Mouse (Mus musculus) forebrain, embryonic 12.5 days (tissue): ENCODE data around the gene Smarce1. TPM values are rescaled to one million over a fixed set of nuclear protein-coding genes. Genes with fewer than 3 reads are reported as not detected.

Experiments used
- ATAC-seq: fragments of 200-750 bp; cut with Nextera tagmentation; 2 replicates; pipeline ENCODE4 v1.8.0; 2017; ENCODE audit warnings: moderate TSS enrichment; ENCODE audit not compliant: low FRiP score
- H3K27ac ChIP-seq: fragments of 300-500 bp; sonication (generic); 2 replicates; pipeline ENCODE4 v1.5.1; 2016; ENCODE audit warnings: mild to moderate bottlenecking
- H3K27me3 ChIP-seq: fragments of 300-500 bp; sonication (generic); 2 replicates; pipeline ENCODE4 v1.6.1; 2016; ENCODE audit warnings: mild to moderate bottlenecking
- H3K36me3 ChIP-seq: fragments of 300-500 bp; sonication (generic); replicated peaks from 2 replicates; pipeline ENCODE4 v1.6.1; 2016; ENCODE audit warnings: mild to moderate bottlenecking
- H3K4me1 ChIP-seq: fragments of 300-500 bp; sonication (generic); 2 replicates; pipeline ENCODE4 v1.6.1; 2016
- H3K4me2 ChIP-seq: fragments of 300-500 bp; sonication (generic); 2 replicates; pipeline ENCODE4 v1.6.1; 2016; ENCODE audit warnings: mild to moderate bottlenecking, moderate library complexity
- H3K4me3 ChIP-seq: fragments of 300-500 bp; sonication (generic); replicated peaks from 2 replicates; pipeline ENCODE4 v1.5.1; 2016; ENCODE audit warnings: mild to moderate bottlenecking
- H3K9ac ChIP-seq: fragments of 300-500 bp; sonication (generic); 2 replicates; pipeline ENCODE4 v1.6.1; 2016; ENCODE audit warnings: mild to moderate bottlenecking
- H3K9me3 ChIP-seq: fragments of 300-500 bp; sonication (generic); 2 replicates; pipeline ENCODE4 v1.6.1; 2016
- WGBS: fragments of 180-500 bp; shearing (Covaris S2); methylation state at CpG from one replicate; pipeline ENCODE4 v1.1.7; 2016; 5-methylcytosine and 5-hydroxymethylcytosine counted together
- polyA plus RNA-seq: library from polyadenylated mRNA; unstranded; fragments of >200 nt; fragmentation: Nextera tagmentation; extraction: Ambion mirVana; gene quantifications from 2 replicates; pipeline ENCODE4 v1.2.1, GENCODE M21; 2016

The Smarce1 gene
- polyA plus RNA-seq, 1 experiment from 2014 or later, result 385 TPM

DNA sequence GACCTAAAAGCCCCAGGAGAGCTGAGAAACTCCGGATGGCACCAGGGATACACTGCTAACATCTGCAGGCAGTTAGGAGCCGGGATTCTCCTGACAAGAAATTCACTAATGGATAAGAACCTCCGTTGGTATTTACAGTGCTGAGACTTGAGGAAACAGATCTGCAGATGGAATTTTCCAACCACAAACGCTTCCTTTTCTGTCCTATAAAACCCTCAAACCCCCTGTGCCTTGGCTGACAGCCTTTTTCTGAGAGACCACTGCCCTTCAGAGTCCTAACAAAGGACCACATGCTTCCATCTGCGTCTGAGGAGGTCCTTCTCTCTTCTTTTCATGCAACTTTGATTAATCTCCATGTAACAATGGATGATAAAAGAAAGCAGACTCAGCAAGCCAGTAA, 69.2 kb downstream of the Smarce1 start:
- Histone ChIP-seq H3K36me3 (no peaks in the 10 kb centered on the region), H3K4me2 (no peak overlapping the region), H3K27me3 (no peaks in the 10 kb centered on the region), H3K9me3 (no peaks in the 10 kb centered on the region), H3K9ac (no peak overlapping the region), H3K4me1 (no peaks in the 10 kb centered on the region), H3K4me3 (no peak overlapping the region), H3K27ac (no peak overlapping the region)
- 68% methylated on average over 5 of the region's 5 CpGs for WGBS
- no peak for ATAC-seq

DNA sequence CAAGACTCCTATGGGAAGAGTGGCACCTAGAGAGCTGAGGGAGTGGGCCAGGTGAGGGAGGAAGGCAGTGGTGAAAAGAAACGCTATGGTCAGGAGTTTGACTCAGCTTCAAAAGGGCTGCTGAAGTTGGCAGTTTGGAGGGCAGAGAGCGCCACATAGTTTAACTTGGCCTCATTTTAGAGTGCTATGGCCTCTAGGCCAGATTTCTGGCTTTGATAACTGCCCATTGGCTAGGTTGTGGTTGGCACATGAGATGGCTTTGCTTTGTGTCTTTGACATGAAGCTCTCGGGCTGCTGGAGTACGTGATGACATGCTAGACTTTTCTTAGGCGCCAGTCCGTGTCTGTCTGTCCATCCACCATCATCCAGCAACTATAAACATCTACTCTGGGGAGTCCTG, 70.6 kb downstream of the Smarce1 start:
- Histone ChIP-seq H3K9ac (no peak overlapping the region), H3K4me3 (no peak overlapping the region), H3K27ac (no peak overlapping the region), H3K9me3 (no peaks in the 10 kb centered on the region), H3K27me3 (no peaks in the 10 kb centered on the region), H3K36me3 (no peaks in the 10 kb centered on the region), H3K4me2 (no peak overlapping the region), H3K4me1 (no peaks in the 10 kb centered on the region)
- 92% methylated on average over 6 of the region's 6 CpGs for WGBS
- ATAC-seq, result no peak

Other genes starting within 250 kb of the Smarce1 start
- 0.24 and 0.47 TPM in 2 replicates for gene Gjd3, start 248.0 kb downstream of the Smarce1 start, polyA plus RNA-seq
- gene Top2a, start 206.8 kb downstream of the Smarce1 start, polyA plus RNA-seq, result 355 and 367 TPM in 2 replicates
- 214 and 247 TPM in 2 replicates for gene Igfbp4, start 189.8 kb downstream of the Smarce1 start, polyA plus RNA-seq
- 0.04 and 0.29 TPM in 2 replicates for gene Tns4, start 141.7 kb downstream of the Smarce1 start, polyA plus RNA-seq
- 0.19 TPM in 1 of 2 replicates, not detected in the other for gene Ccr7, start 75.9 kb downstream of the Smarce1 start, polyA plus RNA-seq
- gene Krt222, start 13.1 kb upstream of the Smarce1 start, polyA plus RNA-seq, result 0.49 and 0.70 TPM in 2 replicates
- not detected in 2 replicates for gene Krt24, start 54.2 kb upstream of the Smarce1 start, polyA plus RNA-seq
- gene Krt25, start 91.9 kb upstream of the Smarce1 start, polyA plus RNA-seq, result 0.09 and 0.13 TPM in 2 replicates
- gene Krt26, start 106.9 kb upstream of the Smarce1 start, polyA plus RNA-seq, result not detected in 2 replicates
- gene Krt27, start 120.1 kb upstream of the Smarce1 start, polyA plus RNA-seq, result not detected in 2 replicates
- 0.38 and 0.40 TPM in 2 replicates for gene Krt28, start 143.9 kb upstream of the Smarce1 start, polyA plus RNA-seq
- 40.2 and 42.4 TPM in 2 replicates for gene Krt10, start 158.3 kb upstream of the Smarce1 start, polyA plus RNA-seq
- not detected in 2 replicates for gene Krt12, start 191.2 kb upstream of the Smarce1 start, polyA plus RNA-seq
- 0.15 TPM in 1 of 2 replicates, not detected in the other for gene Krt20, start 207.1 kb upstream of the Smarce1 start, polyA plus RNA-seq